Mouse (Mus musculus) ovary, adult 2 months (tissue): ENCODE results near the gene Unc79. TPM values are rescaled to one million over a fixed set of nuclear protein-coding genes. Genes with fewer than 3 reads are reported as not detected.

Experiments used
- polyA plus RNA-seq: library from polyadenylated mRNA; depleted of rRNA; stranded (reverse); fragments of >200 nt; gene quantifications from 2 replicates; pipeline ENCODE4 v1.2.3, GENCODE M21; 2012; rRNA removed

Unc79 gene
- 1.2 and 1.4 TPM in 2 replicates for polyA plus RNA-seq

DNA sequence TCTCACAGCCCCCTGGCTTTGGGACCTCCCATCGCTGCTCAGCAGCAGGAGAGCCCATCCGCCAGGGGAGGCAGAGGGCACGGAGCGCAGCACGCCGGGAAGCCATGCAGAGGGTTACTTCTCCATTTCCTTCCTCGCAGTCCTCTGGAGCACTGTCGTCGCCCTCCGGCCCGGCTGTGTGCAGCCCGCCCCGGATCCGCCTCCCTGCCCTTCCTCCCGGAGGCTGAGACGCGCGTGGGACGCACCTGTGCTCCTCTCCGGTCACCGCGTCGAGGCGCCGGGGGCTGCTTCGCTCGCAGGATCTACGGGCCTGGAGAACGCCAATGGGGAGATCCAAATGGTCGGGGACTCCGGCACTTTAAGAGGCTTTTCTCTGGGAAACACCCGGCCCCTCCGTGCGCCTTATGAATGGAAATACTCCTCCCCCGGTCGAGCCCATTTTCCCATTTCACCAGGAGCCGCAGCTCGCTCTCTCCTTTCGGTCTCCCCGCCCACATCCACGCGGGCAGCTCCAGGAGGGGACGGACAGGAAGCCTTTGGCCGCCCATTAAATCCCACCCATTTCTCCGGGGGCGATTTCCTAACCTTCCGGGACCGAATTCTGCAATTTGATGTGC is at the start of gene Unc79:
Gene Unc79 (plus strand): TSS at position 82 of the 617 bp plus-strand sequence.

GRCm38 (mm10) chr12:102899091-102899490 is 49.6 kb upstream of the Unc79 start, which contains the start of gene Cox8c:
Gene Cox8c, plus strand, starts transcription at chr12:102899316.

Other genes with a start within 250 kb of the Unc79 start
- 39.0 and 43.3 TPM in 2 replicates for gene Itpk1, start 243.9 kb upstream of the Unc79 start, polyA plus RNA-seq
- gene Moap1, start 205.2 kb upstream of the Unc79 start, polyA plus RNA-seq, result 0.67 and 0.68 TPM in 2 replicates
- 3.2 and 3.4 TPM in 2 replicates for gene Tmem251, start 205.1 kb upstream of the Unc79 start, polyA plus RNA-seq
- gene Gm28051, start 191.1 kb upstream of the Unc79 start, polyA plus RNA-seq, result 0.77 and 1.1 TPM in 2 replicates
- 13.7 and 14.7 TPM in 2 replicates for gene Gon7, start 191.1 kb upstream of the Unc79 start, polyA plus RNA-seq
- gene Ubr7, start 190.9 kb upstream of the Unc79 start, polyA plus RNA-seq, result 12.0 and 13.9 TPM in 2 replicates
- 1.9 and 2.3 TPM in 2 replicates for gene Gm20604, start 190.2 kb upstream of the Unc79 start, polyA plus RNA-seq
- gene Btbd7, start 70.4 kb upstream of the Unc79 start, polyA plus RNA-seq, result 22.4 and 25.4 TPM in 2 replicates
- gene Cox8c, start 49.5 kb upstream of the Unc79 start, polyA plus RNA-seq, result not detected in 2 replicates